Mouse (Mus musculus): ENCODE data around the gene Hoxb1.

Gene Hoxb1

GRCm38 (mm10) chr11:96365441-96366091 is at the start of gene Hoxb1:
Gene Hoxb1 (plus strand): TSS chr11:96365752.
- no peak for DNase-seq

- no peak for DNase-seq
Observed at GRCm38 (mm10) chr11:96316696-96317607, 48.6 kb upstream of the Hoxb1 start.

GRCm38 (mm10) chr11:96317608-96318367 is 47.8 kb upstream of the Hoxb1 start, which contains the start of gene Hoxb4:
Gene Hoxb4 (plus strand): TSS chr11:96318267.
- DNase-seq = no peak

GRCm38 (mm10) chr11:96318368-96319070 is 47.0 kb upstream of the Hoxb1 start:
- no peak for DNase-seq

GRCm38 (mm10) chr11:96319071-96319902 is 46.3 kb upstream of the Hoxb1 start:
- no peak for DNase-seq

GRCm38 (mm10) chr11:96319910-96320309 is 45.6 kb upstream of the Hoxb1 start:
- DNase-seq = no peak

GRCm38 (mm10) chr11:96320688-96321087 is 44.9 kb upstream of the Hoxb1 start:
- DNase-seq = no peak

- DNase-seq = no peak
Observed at GRCm38 (mm10) chr11:96321846-96322245, 43.7 kb upstream of the Hoxb1 start.

- no peak for DNase-seq
Observed at GRCm38 (mm10) chr11:96322738-96323137, 42.8 kb upstream of the Hoxb1 start.

GRCm38 (mm10) chr11:96323154-96323553 is 42.4 kb upstream of the Hoxb1 start, which contains the start of gene Hoxb3:
Gene Hoxb3 (plus strand): TSS chr11:96323326.
- DNase-seq = no peak

- DNase-seq = no peak
Observed at GRCm38 (mm10) chr11:96324125-96324524, 41.4 kb upstream of the Hoxb1 start.

GRCm38 (mm10) chr11:96324965-96325364 is 40.6 kb upstream of the Hoxb1 start:
- no peak for DNase-seq

GRCm38 (mm10) chr11:96325747-96326212 is 39.8 kb upstream of the Hoxb1 start:
- no peak for DNase-seq

GRCm38 (mm10) chr11:96326705-96327104 is 38.8 kb upstream of the Hoxb1 start:
- DNase-seq = no peak

GRCm38 (mm10) chr11:96327122-96327521 is 38.4 kb upstream of the Hoxb1 start:
- no peak for DNase-seq

- no peak for DNase-seq
Observed at GRCm38 (mm10) chr11:96327750-96328149, 37.8 kb upstream of the Hoxb1 start.

- no peak for DNase-seq
Observed at GRCm38 (mm10) chr11:96328605-96329004, 36.9 kb upstream of the Hoxb1 start.

- DNase-seq = no peak
Observed at GRCm38 (mm10) chr11:96332105-96332504, 33.4 kb upstream of the Hoxb1 start.

GRCm38 (mm10) chr11:96332618-96333032 is 32.9 kb upstream of the Hoxb1 start:
- no peak for DNase-seq

GRCm38 (mm10) chr11:96333241-96334001 is 32.1 kb upstream of the Hoxb1 start:
- DNase-seq = no peak

GRCm38 (mm10) chr11:96334002-96334364 is 31.6 kb upstream of the Hoxb1 start:
- DNase-seq = no peak
